Mouse (Mus musculus): ENCODE data around the gene Arhgdia. TPM values are rescaled to one million over a fixed set of nuclear protein-coding genes. Genes with fewer than 3 reads are reported as not detected.
A peak's percentile ranks its signal among the peaks of the same experiment; 100 is the strongest.

Gene Arhgdia
- total RNA-seq, 1 experiment = 253 TPM

DNA sequence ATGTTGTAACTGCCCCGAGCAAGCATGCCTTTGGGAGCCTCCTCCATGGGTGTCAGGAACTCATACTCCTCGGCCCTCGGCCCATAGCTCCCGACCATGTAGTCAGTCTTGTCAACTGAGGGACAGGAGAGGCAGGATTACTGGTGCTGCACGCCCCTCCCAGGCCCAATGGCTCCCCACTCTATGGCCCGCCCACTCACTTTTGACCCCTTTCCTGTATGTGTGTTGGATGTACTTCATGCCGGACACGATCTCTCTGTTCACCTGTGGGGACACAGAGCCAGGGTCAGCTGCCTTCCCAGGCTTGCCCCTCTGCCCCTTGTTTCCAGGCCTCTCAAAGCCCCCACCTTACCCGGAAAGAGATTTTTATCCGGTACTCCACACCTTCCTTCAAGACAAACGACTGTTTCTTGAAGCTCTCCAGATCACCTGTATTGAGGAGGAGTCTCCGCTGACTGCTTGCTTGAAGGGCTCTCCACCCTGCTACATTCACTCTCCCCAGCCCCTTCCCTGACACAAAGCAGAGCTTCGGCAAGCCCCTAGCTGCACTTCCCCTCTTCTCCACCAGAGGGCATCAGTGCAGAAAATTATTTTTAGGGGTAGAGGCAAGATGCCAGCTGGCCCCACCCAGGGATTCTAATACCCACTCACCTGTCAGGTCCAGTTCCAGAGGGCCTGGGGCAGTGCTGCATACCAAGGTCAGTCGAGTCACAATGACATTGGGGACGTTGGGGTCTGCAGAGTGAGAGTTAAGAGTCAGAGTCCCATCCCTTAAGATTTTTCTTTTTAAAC is 1.9 kb downstream of the Arhgdia start:
- in situ Hi-C loops (cut with MboI; ENCODE audit: low sequenced_read_pairs in 2 of 2, unreplicated experiment in 2 of 2) = no loop called here
- peak overlapping the region; percentile 15 for H3K27ac ChIP-seq (ENCODE audit: insufficient read depth, low read depth, low read length, poor library complexity, severe bottlenecking)

GRCm38 (mm10) chr11:120578694-120579243 is 2.7 kb downstream of the Arhgdia start:
- DNase-seq (ENCODE audit: low read depth, low spot score) = no peak

More for the DNA sequence above, 1.9 kb downstream of the Arhgdia start:
- H3K4me1 ChIP-seq (ENCODE audit: control insufficient read depth in 2 of 2, insufficient read depth in 2 of 2, low read length in 2 of 2, poor library complexity in 1 of 2) = peaks cover 3 to 21% of the 10 kb centered on the region in 2 experiments
- no peaks in the 10 kb centered on the region for H3K9me3 ChIP-seq (ENCODE audit: control insufficient read depth, insufficient read depth, low read depth, low read length)
- peak; percentile 79 for DNase-seq (ENCODE audit: low read depth, low spot score)
- peaks cover 28% of the 10 kb centered on the region for H3K36me3 ChIP-seq (ENCODE audit: control insufficient read depth, insufficient read depth, low read length, poor library complexity, severe bottlenecking)
- TF ChIP-seq MAFK (IDR thresholded peaks at IDR 0.05; ENCODE audit: insufficient read depth, low read depth, low read length) (no peak), ZNF384 (IDR thresholded peaks at IDR 0.05; ENCODE audit: low read depth, low read length) (no peak), CHD2 (IDR thresholded peaks at IDR 0.05; ENCODE audit: low read depth, low read length) (no peak), HCFC1 (IDR thresholded peaks at IDR 0.05; ENCODE audit: borderline replicate concordance, insufficient read depth, low read length) (no peak), ZC3H11A (IDR thresholded peaks at IDR 0.05; ENCODE audit: borderline replicate concordance, low read depth, low read length) (0 out of 2 replicates have a peak, but pooled peaks have one; percentile 12)
- peak overlapping the region; percentile 88 to 89; a peak in 3 of 4 replicates for H3K4me3 ChIP-seq (ENCODE audit: insufficient read depth in 1 of 2, low read depth in 1 of 2, low read length in 2 of 2, poor library complexity in 1 of 2, severe bottlenecking in 1 of 2)
- H3K9ac ChIP-seq (ENCODE audit: insufficient read depth, low read depth, low read length, poor library complexity, severe bottlenecking) = peak overlapping the region; percentile 8; the same call in 1 of the 2 replicates

DNA sequence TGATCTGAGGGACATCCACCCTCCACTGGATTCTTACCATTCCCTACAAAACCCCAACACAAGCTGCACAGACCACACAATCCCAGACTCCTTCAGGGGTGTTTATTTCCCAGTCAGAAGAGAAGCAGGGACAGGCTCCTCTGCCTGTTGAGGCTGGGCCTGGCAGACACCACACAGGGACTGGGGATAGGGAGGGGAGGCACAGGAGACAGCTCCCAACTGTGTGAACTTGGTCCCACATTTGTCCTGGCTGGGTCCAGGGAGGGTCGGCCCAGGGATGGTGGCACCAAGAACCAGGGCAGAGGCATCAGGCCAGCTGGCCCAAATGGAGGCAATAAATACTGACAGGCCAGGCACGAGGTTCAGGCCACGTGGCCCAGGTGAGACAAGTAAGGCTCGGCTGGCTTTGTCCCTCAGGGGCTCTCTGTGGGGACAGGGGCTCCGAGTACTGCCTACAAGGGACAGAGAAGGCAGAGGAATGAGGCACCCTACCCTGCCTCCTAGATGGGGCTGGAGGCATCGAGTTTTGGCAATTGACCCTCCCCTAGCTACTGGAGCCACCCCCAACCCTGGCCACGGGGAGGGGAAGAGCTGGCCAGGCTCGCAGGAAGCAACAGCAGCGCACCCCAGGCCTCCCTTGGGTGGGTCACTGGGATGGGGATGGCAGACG is 3.3 kb downstream of the Arhgdia start:
- Histone ChIP-seq H3K36me3 (ENCODE audit: control insufficient read depth, insufficient read depth, low read length, poor library complexity, severe bottlenecking) (peaks cover 28% of the 10 kb centered on the region), H3K4me3 (ENCODE audit: insufficient read depth in 1 of 2, low read depth in 1 of 2, low read length in 2 of 2, poor library complexity in 1 of 2, severe bottlenecking in 1 of 2) (no peak overlapping the region), H3K9ac (ENCODE audit: insufficient read depth, low read depth, low read length, poor library complexity, severe bottlenecking) (no peak overlapping the region), H3K27ac (ENCODE audit: insufficient read depth, low read depth, low read length, poor library complexity, severe bottlenecking) (no peak overlapping the region; the same call in 1 of the 2 replicates), H3K4me1 (ENCODE audit: control insufficient read depth in 2 of 2, insufficient read depth in 2 of 2, low read length in 2 of 2, poor library complexity in 1 of 2) (peaks cover 3 to 21% of the 10 kb centered on the region in 2 experiments), H3K9me3 (ENCODE audit: control insufficient read depth, insufficient read depth, low read depth, low read length) (no peaks in the 10 kb centered on the region)
- in situ Hi-C loops (cut with MboI; ENCODE audit: low sequenced_read_pairs in 2 of 2, unreplicated experiment in 2 of 2) = no loop called here
- no peak for DNase-seq (ENCODE audit: low read depth, low spot score)
- TF ChIP-seq HCFC1 (IDR thresholded peaks at IDR 0.05; ENCODE audit: borderline replicate concordance, insufficient read depth, low read length) (no peak), MAFK (IDR thresholded peaks at IDR 0.05; ENCODE audit: insufficient read depth, low read depth, low read length) (no peak), ZNF384 (IDR thresholded peaks at IDR 0.05; ENCODE audit: low read depth, low read length) (no peak), CHD2 (IDR thresholded peaks at IDR 0.05; ENCODE audit: low read depth, low read length) (no peak), ZC3H11A (IDR thresholded peaks at IDR 0.05; ENCODE audit: borderline replicate concordance, low read depth, low read length) (no peak)

More at GRCm38 (mm10) chr11:120578694-120579243, 2.7 kb downstream of the Arhgdia start:
- 0 out of 2 replicates have a peak overlapping the region, but pooled peaks have one; percentile 8 for H3K9ac ChIP-seq (ENCODE audit: insufficient read depth, low read depth, low read length, poor library complexity, severe bottlenecking)
- peaks cover 28% of the 10 kb centered on the region for H3K36me3 ChIP-seq (ENCODE audit: control insufficient read depth, insufficient read depth, low read length, poor library complexity, severe bottlenecking)
- no peak overlapping the region for H3K4me3 ChIP-seq (ENCODE audit: insufficient read depth in 1 of 2, low read depth in 1 of 2, low read length in 2 of 2, poor library complexity in 1 of 2, severe bottlenecking in 1 of 2)
- H3K4me1 ChIP-seq (ENCODE audit: control insufficient read depth in 2 of 2, insufficient read depth in 2 of 2, low read length in 2 of 2, poor library complexity in 1 of 2) = peaks cover 3 to 21% of the 10 kb centered on the region in 2 experiments
- H3K27ac ChIP-seq (ENCODE audit: insufficient read depth, low read depth, low read length, poor library complexity, severe bottlenecking) = peak overlapping the region; percentile 15; the same call in 1 of the 2 replicates
- TF ChIP-seq ZC3H11A (IDR thresholded peaks at IDR 0.05; ENCODE audit: borderline replicate concordance, low read depth, low read length) (no peak), ZNF384 (IDR thresholded peaks at IDR 0.05; ENCODE audit: low read depth, low read length) (no peak), CHD2 (IDR thresholded peaks at IDR 0.05; ENCODE audit: low read depth, low read length) (no peak), MAFK (IDR thresholded peaks at IDR 0.05; ENCODE audit: insufficient read depth, low read depth, low read length) (no peak), HCFC1 (IDR thresholded peaks at IDR 0.05; ENCODE audit: borderline replicate concordance, insufficient read depth, low read length) (no peak)
- in situ Hi-C loops (cut with MboI; ENCODE audit: low sequenced_read_pairs in 2 of 2, unreplicated experiment in 2 of 2) = no loop called here
- H3K9me3 ChIP-seq (ENCODE audit: control insufficient read depth, insufficient read depth, low read depth, low read length) = no peaks in the 10 kb centered on the region

- TF ChIP-seq ZC3H11A (IDR thresholded peaks at IDR 0.05; ENCODE audit: borderline replicate concordance, low read depth, low read length) (0 out of 2 replicates have a peak, but pooled peaks have one; percentile 3), MAFK (IDR thresholded peaks at IDR 0.05; ENCODE audit: insufficient read depth, low read depth, low read length) (peak; percentile 73), CHD2 (IDR thresholded peaks at IDR 0.05; ENCODE audit: low read depth, low read length) (no peak), HCFC1 (IDR thresholded peaks at IDR 0.05; ENCODE audit: borderline replicate concordance, insufficient read depth, low read length) (no peak), ZNF384 (IDR thresholded peaks at IDR 0.05; ENCODE audit: low read depth, low read length) (no peak)
- Histone ChIP-seq H3K9me3 (ENCODE audit: control insufficient read depth, insufficient read depth, low read depth, low read length) (no peaks in the 10 kb centered on the region), H3K4me3 (ENCODE audit: insufficient read depth in 1 of 2, low read depth in 1 of 2, low read length in 2 of 2, poor library complexity in 1 of 2, severe bottlenecking in 1 of 2) (no peak overlapping the region), H3K36me3 (ENCODE audit: control insufficient read depth, insufficient read depth, low read length, poor library complexity, severe bottlenecking) (peaks cover 28% of the 10 kb centered on the region), H3K4me1 (ENCODE audit: control insufficient read depth in 2 of 2, insufficient read depth in 2 of 2, low read length in 2 of 2, poor library complexity in 1 of 2) (peaks cover 3 to 21% of the 10 kb centered on the region in 2 experiments), H3K27ac (ENCODE audit: insufficient read depth, low read depth, low read length, poor library complexity, severe bottlenecking) (no peak overlapping the region; the same call in 1 of the 2 replicates), H3K9ac (ENCODE audit: insufficient read depth, low read depth, low read length, poor library complexity, severe bottlenecking) (no peak overlapping the region)
- no peak for DNase-seq (ENCODE audit: low read depth, low spot score)
- in situ Hi-C loops (cut with MboI; ENCODE audit: low sequenced_read_pairs in 2 of 2, unreplicated experiment in 2 of 2) = no loop called here
These were observed 4.0 kb downstream of the Arhgdia start for GRCm38 (mm10) chr11:120577211-120578023.

Measured in ES-E14 (cell line).